Mouse (Mus musculus) midbrain, embryonic 16.5 days (tissue): ENCODE measurements at regions not wholly inside any gene's neighbourhood (a gene's known extent, or its start where the extent isn't known, plus 50 kb on each side); places are given as distances from the start of the nearest gene placed in this dataset.
A peak's percentile ranks its signal among the peaks of the same experiment; 100 is the strongest.

Source experiments
- ATAC-seq: fragments of 200-750 bp; cut with Nextera tagmentation; 2 replicates; pipeline ENCODE4 v1.8.0; 2017; ENCODE audit warnings: moderate TSS enrichment
- H3K27ac ChIP-seq: fragments of 300-500 bp; sonication (generic); 2 replicates; pipeline ENCODE4 v1.5.1; 2014; ENCODE audit warnings: mild to moderate bottlenecking, low read length, mixed read lengths
- H3K27me3 ChIP-seq: fragments of 300-500 bp; sonication (generic); 2 replicates; pipeline ENCODE4 v1.6.1; 2014; ENCODE audit warnings: low read depth, low read length, mixed read lengths; ENCODE audit not compliant: control insufficient read depth, insufficient read depth
- H3K36me3 ChIP-seq: fragments of 300-500 bp; sonication (generic); 2 replicates; pipeline ENCODE4 v1.6.1; 2014; ENCODE audit warnings: mild to moderate bottlenecking, low read length, moderate library complexity, mixed read lengths; ENCODE audit not compliant: control insufficient read depth, insufficient read depth
- H3K4me1 ChIP-seq: fragments of 300-500 bp; sonication (generic); 2 replicates; pipeline ENCODE4 v1.6.1; 2014; ENCODE audit warnings: mild to moderate bottlenecking, low read length, mixed read lengths; ENCODE audit not compliant: control insufficient read depth, insufficient read depth
- H3K4me2 ChIP-seq: fragments of 300-500 bp; sonication (generic); 2 replicates; pipeline ENCODE4 v1.6.1; 2014; ENCODE audit warnings: mild to moderate bottlenecking, low read length, mixed read lengths
- H3K4me3 ChIP-seq: fragments of 300-500 bp; sonication (generic); 2 replicates; pipeline ENCODE4 v1.5.1; 2014; ENCODE audit warnings: low read depth, mild to moderate bottlenecking, low read length, moderate library complexity, mixed read lengths
- H3K9ac ChIP-seq: fragments of 300-500 bp; sonication (generic); 2 replicates; pipeline ENCODE4 v1.6.1; 2014; ENCODE audit warnings: low read depth, low read length, mixed read lengths
- H3K9me3 ChIP-seq: fragments of 300-500 bp; sonication (generic); replicated peaks from 2 replicates; pipeline ENCODE4 v1.6.1; 2014; ENCODE audit warnings: mild to moderate bottlenecking, low read length, mixed read lengths; ENCODE audit not compliant: control insufficient read depth, poor library complexity, severe bottlenecking
- WGBS: fragments of 180-500 bp; shearing (Covaris S2); extraction: QIAGEN DNeasy Blood & Tissue Kit; methylation state at CpG from one replicate; pipeline ENCODE4 v1.1.7; 2014; 5-methylcytosine and 5-hydroxymethylcytosine counted together

DNA sequence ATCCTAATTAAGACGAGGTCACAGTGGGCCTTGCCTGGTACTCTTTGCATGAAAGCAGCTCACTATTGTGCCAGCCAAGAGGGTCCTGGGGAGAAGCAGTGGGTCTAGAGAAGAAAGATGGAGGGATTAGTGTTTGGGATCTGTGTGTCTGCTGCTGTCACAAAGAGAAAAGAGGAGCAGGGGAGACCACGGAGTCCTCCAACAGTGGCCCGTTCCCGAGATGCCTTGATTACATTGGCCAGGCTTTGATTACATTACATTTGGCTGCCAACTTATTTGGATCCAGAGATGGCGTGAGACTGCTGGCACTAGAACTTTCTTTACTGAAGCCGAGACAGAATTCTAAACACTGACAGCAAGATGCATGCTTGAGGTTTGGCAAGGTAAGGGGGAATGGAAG is 78.4 kb upstream of the Slc1a3 start:
- WGBS: 31% methylated on average over 6 of the region's 6 CpGs
- Histone ChIP-seq H3K36me3 (no peaks in the 10 kb centered on the region), H3K27me3 (no peaks in the 10 kb centered on the region), H3K27ac (no peak overlapping the region), H3K9me3 (no peaks in the 10 kb centered on the region), H3K4me1 (no peaks in the 10 kb centered on the region), H3K4me3 (no peak overlapping the region), H3K9ac (no peak overlapping the region), H3K4me2 (no peak overlapping the region)
- ATAC-seq: peak; percentile 56

DNA sequence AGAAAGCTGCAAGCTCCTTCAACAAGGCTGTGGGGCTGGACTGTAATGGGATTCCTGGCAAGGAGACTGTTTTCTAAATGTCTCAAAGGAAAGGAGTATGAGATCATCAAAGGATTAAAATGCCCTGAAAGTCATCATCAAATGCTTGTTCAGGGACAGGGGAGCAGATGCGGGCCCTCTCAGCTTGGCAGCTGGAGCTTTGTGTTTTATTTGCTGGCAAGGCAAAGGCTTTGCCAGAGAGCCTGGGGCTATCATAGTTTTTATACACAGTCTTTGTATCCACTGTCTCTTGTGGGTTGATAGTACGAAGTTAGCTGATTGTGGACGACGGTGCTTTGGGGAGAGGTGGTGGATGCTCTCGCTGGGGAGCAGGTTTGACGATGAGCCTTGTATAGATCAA is 75.0 kb upstream of the Slc1a3 start:
- H3K9ac ChIP-seq: no peak overlapping the region
- no peaks in the 10 kb centered on the region for H3K9me3 ChIP-seq
- H3K36me3 ChIP-seq: no peaks in the 10 kb centered on the region
- 31% methylated on average over 6 of the region's 6 CpGs for WGBS
- no peaks in the 10 kb centered on the region for H3K27me3 ChIP-seq
- peaks cover under 1% of the 10 kb centered on the region; the same call in 1 of the 2 replicates for H3K4me1 ChIP-seq
- no peak overlapping the region for H3K4me3 ChIP-seq
- peak; percentile 54 for ATAC-seq
- no peak overlapping the region for H3K4me2 ChIP-seq
- no peak overlapping the region for H3K27ac ChIP-seq

- 77% methylated on average over 2 of the region's 2 CpGs for WGBS
- Histone ChIP-seq H3K9me3 (no peaks in the 10 kb centered on the region), H3K4me3 (no peak overlapping the region), H3K9ac (no peak overlapping the region), H3K27ac (no peak overlapping the region), H3K4me2 (no peak overlapping the region), H3K27me3 (no peaks in the 10 kb centered on the region), H3K4me1 (peaks cover 3% of the 10 kb centered on the region; the same call in 1 of the 2 replicates), H3K36me3 (no peaks in the 10 kb centered on the region)
- ATAC-seq: no peak
Observed at GRCm38 (mm10) chr15:8783567-8783966, 73.0 kb upstream of the Slc1a3 start.

GRCm38 (mm10) chr15:8783036-8783435 is 72.5 kb upstream of the Slc1a3 start:
- H3K9me3 ChIP-seq: no peaks in the 10 kb centered on the region
- H3K27me3 ChIP-seq: no peaks in the 10 kb centered on the region
- H3K36me3 ChIP-seq: no peaks in the 10 kb centered on the region
- no peak overlapping the region for H3K4me2 ChIP-seq
- no peak overlapping the region for H3K4me3 ChIP-seq
- peaks cover 3% of the 10 kb centered on the region; the same call in 1 of the 2 replicates for H3K4me1 ChIP-seq
- no peak for ATAC-seq
- WGBS: 29% methylated on average over 1 of the region's 1 CpGs
- H3K27ac ChIP-seq: no peak overlapping the region
- no peak overlapping the region for H3K9ac ChIP-seq

GRCm38 (mm10) chr15:8782131-8782507 is 71.6 kb upstream of the Slc1a3 start:
- Histone ChIP-seq H3K4me2 (no peak overlapping the region), H3K27me3 (no peaks in the 10 kb centered on the region), H3K36me3 (no peaks in the 10 kb centered on the region), H3K9ac (no peak overlapping the region), H3K4me1 (peaks cover 3% of the 10 kb centered on the region; the same call in 1 of the 2 replicates), H3K9me3 (no peaks in the 10 kb centered on the region), H3K4me3 (no peak overlapping the region), H3K27ac (peak overlapping the region; percentile 3; the same call in 1 of the 2 replicates)
- 54% methylated on average over 10 of the region's 10 CpGs for WGBS
- no peak for ATAC-seq

- no peaks in the 10 kb centered on the region for H3K9me3 ChIP-seq
- no peak overlapping the region for H3K9ac ChIP-seq
- H3K4me2 ChIP-seq: no peak overlapping the region
- peaks cover 3% of the 10 kb centered on the region; the same call in 1 of the 2 replicates for H3K4me1 ChIP-seq
- 44% methylated on average over 28 of the region's 28 CpGs for WGBS
- peak overlapping the region; percentile 65 for H3K27ac ChIP-seq
- no peaks in the 10 kb centered on the region for H3K27me3 ChIP-seq
- no peaks in the 10 kb centered on the region for H3K36me3 ChIP-seq
- ATAC-seq: peak; percentile 84
- no peak overlapping the region for H3K4me3 ChIP-seq
Observed at GRCm38 (mm10) chr15:8781159-8782130, 70.9 kb upstream of the Slc1a3 start.

- H3K4me3 ChIP-seq: no peak overlapping the region
- no peaks in the 10 kb centered on the region for H3K36me3 ChIP-seq
- no peak overlapping the region for H3K4me2 ChIP-seq
- 45% methylated on average over 5 of the region's 5 CpGs for WGBS
- no peaks in the 10 kb centered on the region for H3K9me3 ChIP-seq
- ATAC-seq: no peak
- H3K9ac ChIP-seq: no peak overlapping the region
- no peaks in the 10 kb centered on the region for H3K27me3 ChIP-seq
- peaks cover 3% of the 10 kb centered on the region; the same call in 1 of the 2 replicates for H3K4me1 ChIP-seq
- no peak overlapping the region for H3K27ac ChIP-seq
Observed at GRCm38 (mm10) chr15:8780371-8780866, 69.9 kb upstream of the Slc1a3 start.

DNA sequence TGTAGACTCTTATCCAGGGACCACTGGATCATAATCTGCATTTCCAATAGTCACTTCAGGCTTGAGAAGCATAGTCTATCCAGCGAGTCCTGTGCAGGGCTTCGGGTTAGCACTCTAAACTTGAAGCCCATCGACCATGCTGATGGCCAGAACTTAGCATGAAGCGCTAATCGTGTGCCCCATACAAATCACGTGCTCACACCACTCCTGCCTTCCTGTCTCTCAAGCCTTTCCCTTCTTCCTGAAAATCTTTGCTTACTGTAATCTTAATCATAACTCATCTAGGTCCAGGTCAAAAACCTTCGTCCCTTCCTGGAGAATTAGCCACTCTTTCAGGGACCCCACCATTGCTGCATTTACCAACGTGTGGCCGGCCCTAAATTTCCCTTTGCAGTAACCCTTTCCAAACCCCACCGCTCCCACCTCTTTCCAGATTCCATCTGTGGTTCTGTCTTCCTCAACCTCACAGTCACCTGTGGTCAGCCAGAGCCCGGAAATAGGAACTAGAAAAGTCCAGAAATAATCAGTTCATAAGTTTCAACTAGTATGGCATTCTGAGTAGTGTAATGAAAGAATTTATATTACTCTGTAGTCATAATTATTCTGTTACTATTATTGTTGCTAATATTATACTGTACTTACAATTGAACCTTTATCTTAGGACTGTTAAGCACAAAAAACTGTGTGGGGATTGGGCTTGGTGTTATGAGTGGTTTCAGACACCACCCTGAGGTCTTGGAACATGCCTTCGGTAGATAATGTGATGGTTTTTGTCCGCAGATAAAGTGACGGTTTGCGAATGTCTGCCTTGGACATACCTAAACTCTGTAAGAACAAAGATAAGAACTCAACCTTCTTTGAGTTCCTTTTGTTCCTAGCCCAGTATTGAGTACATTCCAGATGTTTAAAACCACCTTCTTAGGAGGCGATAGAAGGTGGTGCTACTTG is 57.3 kb upstream of the Slc1a3 start:
- WGBS: 95% methylated on average over 16 of the region's 16 CpGs
- Histone ChIP-seq H3K27ac (no peak overlapping the region), H3K9me3 (no peaks in the 10 kb centered on the region), H3K9ac (no peak overlapping the region), H3K4me2 (no peak overlapping the region), H3K4me3 (no peak overlapping the region), H3K36me3 (no peaks in the 10 kb centered on the region), H3K4me1 (no peaks in the 10 kb centered on the region), H3K27me3 (no peaks in the 10 kb centered on the region)
- ATAC-seq: no peak
